Mouse (Mus musculus) kidney, embryonic 14.5 days (tissue): ENCODE measurements around the gene Mlip. TPM values are rescaled to one million over a fixed set of nuclear protein-coding genes. Genes with fewer than 3 reads are reported as not detected.

ENCODE experiments used
- ATAC-seq: fragments of 200-750 bp; cut with Nextera tagmentation; 2 replicates; pipeline ENCODE4 v1.8.0; 2017; ENCODE audit warnings: moderate number of reproducible peaks, mild to moderate bottlenecking, moderate TSS enrichment, moderate library complexity; ENCODE audit not compliant: low FRiP score, low TSS enrichment
- H3K27ac ChIP-seq: fragments of 300-500 bp; sonication (generic); 2 replicates; pipeline ENCODE4 v1.5.1; 2014; ENCODE audit warnings: low read depth, mild to moderate bottlenecking, low read length, moderate library complexity, mixed read lengths
- H3K27me3 ChIP-seq: fragments of 300-500 bp; sonication (generic); 2 replicates; pipeline ENCODE4 v1.6.1; 2014; ENCODE audit warnings: mild to moderate bottlenecking, low read length; ENCODE audit not compliant: control insufficient read depth, insufficient read depth
- H3K36me3 ChIP-seq: fragments of 300-500 bp; sonication (generic); 2 replicates; pipeline ENCODE4 v1.6.1; 2014; ENCODE audit warnings: low read length, mixed read lengths; ENCODE audit not compliant: control insufficient read depth, insufficient read depth
- H3K4me1 ChIP-seq: fragments of 300-500 bp; sonication (generic); 2 replicates; pipeline ENCODE4 v1.6.1; 2014; ENCODE audit warnings: low read length, mixed read lengths; ENCODE audit not compliant: control insufficient read depth, insufficient read depth
- H3K4me2 ChIP-seq: fragments of 300-500 bp; sonication (generic); replicated peaks from 2 replicates; pipeline ENCODE4 v1.6.1; 2014; ENCODE audit warnings: low read depth, mild to moderate bottlenecking, low read length
- H3K4me3 ChIP-seq: fragments of 300-500 bp; sonication (generic); 2 replicates; pipeline ENCODE4 v1.5.1; 2014; ENCODE audit warnings: mild to moderate bottlenecking, low read length
- H3K9ac ChIP-seq: fragments of 300-500 bp; sonication (generic); 2 replicates; pipeline ENCODE4 v1.6.1; 2014; ENCODE audit warnings: low read depth, mild to moderate bottlenecking, low read length, moderate library complexity
- H3K9me3 ChIP-seq: fragments of 300-500 bp; sonication (generic); 2 replicates; pipeline ENCODE4 v1.6.1; 2016; ENCODE audit warnings: low read length; ENCODE audit not compliant: control insufficient read depth
- WGBS: fragments of 180-500 bp; shearing (Covaris S2); extraction: QIAGEN DNeasy Blood & Tissue Kit; methylation state at CpG from one replicate; pipeline ENCODE4 v1.1.7; 2014; 5-methylcytosine and 5-hydroxymethylcytosine counted together
- polyA plus RNA-seq: library from polyadenylated mRNA; unstranded; fragments of >200 nt; fragmentation: Nextera tagmentation; extraction: Ambion mirVana; gene quantifications from 2 replicates; pipeline ENCODE4 v1.2.1, GENCODE M21; 2014

Mlip gene
- not detected in 2 replicates for polyA plus RNA-seq

- Histone ChIP-seq H3K4me1 (no peaks in the 10 kb centered on the region), H3K9me3 (no peaks in the 10 kb centered on the region), H3K9ac (no peak within 1 kb of the TSS), H3K27me3 (no peaks in the 10 kb centered on the region), H3K36me3 (no peaks in the 10 kb centered on the region), H3K4me2 (no peak within 1 kb of the TSS), H3K4me3 (no peak within 1 kb of the TSS), H3K27ac (no peak within 1 kb of the TSS)
- 74% methylated on average over 14 of the region's 14 CpGs for WGBS
- no peak for ATAC-seq
These were observed at the start of gene Mlip for GRCm38 (mm10) chr9:77352432-77353175. Gene Mlip (minus strand): TSS chr9:77352969.

DNA sequence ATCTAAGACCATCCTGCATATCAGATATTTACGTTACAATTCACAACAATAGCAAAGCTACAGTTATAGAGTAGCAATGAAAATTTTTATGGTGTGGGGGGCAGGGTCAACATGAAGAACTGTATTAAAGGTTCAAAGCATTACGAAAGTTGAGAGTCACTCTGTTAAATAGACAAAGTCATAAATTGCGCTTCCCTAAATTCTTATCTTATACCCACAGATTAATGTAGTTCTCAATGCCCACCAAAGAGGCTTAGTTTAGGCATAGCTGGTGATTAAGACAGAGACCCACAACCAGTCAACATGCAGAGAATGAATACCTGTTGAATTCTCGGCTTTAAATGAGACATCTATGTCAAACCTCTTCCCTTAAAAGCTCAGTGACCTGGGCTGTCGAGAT lies 47.0 kb upstream of the Mlip start:
- H3K9ac ChIP-seq, result no peak overlapping the region
- no peak overlapping the region for H3K4me3 ChIP-seq
- H3K4me2 ChIP-seq, result no peak overlapping the region
- H3K27ac ChIP-seq, result no peak overlapping the region
- no peaks in the 10 kb centered on the region for H3K9me3 ChIP-seq
- 89% methylated on average over 5 of the region's 5 CpGs for WGBS
- no peaks in the 10 kb centered on the region for H3K4me1 ChIP-seq
- H3K27me3 ChIP-seq, result no peaks in the 10 kb centered on the region
- no peak for ATAC-seq
- no peaks in the 10 kb centered on the region for H3K36me3 ChIP-seq

- WGBS, result 73% methylated on average over 13 of the region's 13 CpGs
- no peak overlapping the region for H3K9ac ChIP-seq
- no peak overlapping the region for H3K4me3 ChIP-seq
- H3K27ac ChIP-seq, result no peak overlapping the region
- no peak for ATAC-seq
- H3K9me3 ChIP-seq, result no peaks in the 10 kb centered on the region
- no peak overlapping the region for H3K4me2 ChIP-seq
- H3K36me3 ChIP-seq, result no peaks in the 10 kb centered on the region
- no peaks in the 10 kb centered on the region for H3K4me1 ChIP-seq
- H3K27me3 ChIP-seq, result no peaks in the 10 kb centered on the region
These were observed 46.3 kb upstream of the Mlip start for GRCm38 (mm10) chr9:77398856-77399631.

DNA sequence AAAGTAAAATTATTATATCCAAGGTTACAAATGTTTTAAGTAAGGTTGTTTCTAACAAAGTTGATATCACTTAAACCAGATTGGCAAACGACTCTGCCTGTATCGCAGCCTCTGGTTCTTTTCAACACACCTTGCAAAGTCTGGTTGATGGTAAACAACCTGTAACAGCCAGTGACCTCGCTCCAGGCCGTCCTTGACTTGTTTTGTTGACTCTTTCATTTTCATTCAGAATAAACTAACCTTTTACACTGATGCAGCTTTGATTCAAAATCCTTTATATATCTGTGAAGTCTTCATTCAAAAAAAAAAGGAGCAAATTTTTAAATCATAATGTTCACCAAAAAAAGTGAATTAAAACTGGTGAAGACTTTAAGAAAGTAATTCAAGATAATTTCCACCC lies 44.3 kb upstream of the Mlip start:
- Histone ChIP-seq H3K4me2 (no peak overlapping the region), H3K9me3 (no peaks in the 10 kb centered on the region), H3K4me1 (no peaks in the 10 kb centered on the region), H3K27me3 (no peaks in the 10 kb centered on the region), H3K27ac (no peak overlapping the region), H3K9ac (no peak overlapping the region), H3K36me3 (no peaks in the 10 kb centered on the region), H3K4me3 (no peak overlapping the region)
- no peak for ATAC-seq
- WGBS, result 82% methylated on average over 4 of the region's 4 CpGs

DNA sequence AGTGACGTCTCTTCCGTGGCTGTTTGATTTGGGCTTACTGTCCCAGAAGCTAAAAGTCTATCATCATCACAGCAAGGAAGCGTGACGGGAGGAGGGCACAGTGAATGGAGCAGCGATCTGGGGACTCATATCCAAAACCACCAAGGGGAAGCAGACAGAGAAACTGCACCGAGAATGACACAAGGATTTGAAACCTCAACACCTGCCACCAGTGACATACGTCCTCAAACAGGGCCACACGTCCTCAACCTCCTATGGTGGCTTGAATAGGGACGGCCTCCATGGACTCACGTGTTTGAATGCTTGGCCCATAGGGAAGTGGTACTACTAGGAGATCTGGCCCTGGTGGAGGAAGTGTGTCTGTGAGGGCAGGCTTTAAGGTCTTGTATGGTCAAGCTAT lies 38.5 kb upstream of the Mlip start:
- Histone ChIP-seq H3K4me1 (no peaks in the 10 kb centered on the region), H3K36me3 (no peaks in the 10 kb centered on the region), H3K27me3 (no peaks in the 10 kb centered on the region), H3K9me3 (no peaks in the 10 kb centered on the region), H3K27ac (no peak overlapping the region), H3K4me2 (no peak overlapping the region), H3K9ac (no peak overlapping the region), H3K4me3 (no peak overlapping the region)
- 92% methylated on average over 10 of the region's 10 CpGs for WGBS
- ATAC-seq, result no peak

- no peaks in the 10 kb centered on the region for H3K36me3 ChIP-seq
- H3K4me3 ChIP-seq, result no peak overlapping the region
- no peak overlapping the region for H3K9ac ChIP-seq
- no peaks in the 10 kb centered on the region for H3K4me1 ChIP-seq
- WGBS, result 71% methylated on average over 8 of the region's 8 CpGs
- H3K27me3 ChIP-seq, result no peaks in the 10 kb centered on the region
- no peak for ATAC-seq
- no peak overlapping the region for H3K4me2 ChIP-seq
- no peaks in the 10 kb centered on the region for H3K9me3 ChIP-seq
- H3K27ac ChIP-seq, result no peak overlapping the region
These were observed 36.2 kb upstream of the Mlip start for GRCm38 (mm10) chr9:77388956-77389355.

GRCm38 (mm10) chr9:77386751-77387150 lies 34.0 kb upstream of the Mlip start:
- WGBS, result 12% methylated on average over 1 of the region's 1 CpGs
- H3K9me3 ChIP-seq, result no peaks in the 10 kb centered on the region
- no peak for ATAC-seq
- no peak overlapping the region for H3K4me2 ChIP-seq
- H3K27me3 ChIP-seq, result no peaks in the 10 kb centered on the region
- no peaks in the 10 kb centered on the region for H3K4me1 ChIP-seq
- H3K36me3 ChIP-seq, result no peaks in the 10 kb centered on the region
- H3K9ac ChIP-seq, result no peak overlapping the region
- H3K27ac ChIP-seq, result no peak overlapping the region
- H3K4me3 ChIP-seq, result no peak overlapping the region

GRCm38 (mm10) chr9:77385611-77386010 lies 32.8 kb upstream of the Mlip start:
- WGBS, result 87% methylated on average over 12 of the region's 12 CpGs

GRCm38 (mm10) chr9:77384651-77385050 lies 31.9 kb upstream of the Mlip start:
- ATAC-seq, result no peak
- Histone ChIP-seq H3K9ac (no peak overlapping the region), H3K4me2 (no peak overlapping the region), H3K36me3 (no peaks in the 10 kb centered on the region), H3K4me3 (no peak overlapping the region), H3K27me3 (no peaks in the 10 kb centered on the region), H3K27ac (no peak overlapping the region), H3K9me3 (no peaks in the 10 kb centered on the region), H3K4me1 (no peaks in the 10 kb centered on the region)
- WGBS, result 87% methylated on average over 9 of the region's 9 CpGs

More at GRCm38 (mm10) chr9:77385611-77386010, 32.8 kb upstream of the Mlip start:
- Histone ChIP-seq H3K4me3 (no peak overlapping the region), H3K36me3 (no peaks in the 10 kb centered on the region), H3K4me2 (no peak overlapping the region), H3K27me3 (no peaks in the 10 kb centered on the region), H3K27ac (no peak overlapping the region), H3K4me1 (no peaks in the 10 kb centered on the region), H3K9me3 (no peaks in the 10 kb centered on the region), H3K9ac (no peak overlapping the region)
- no peak for ATAC-seq
